Comparison of ENCODE assay signal across 8 mouse cellular contexts in the genomic region with DNA sequence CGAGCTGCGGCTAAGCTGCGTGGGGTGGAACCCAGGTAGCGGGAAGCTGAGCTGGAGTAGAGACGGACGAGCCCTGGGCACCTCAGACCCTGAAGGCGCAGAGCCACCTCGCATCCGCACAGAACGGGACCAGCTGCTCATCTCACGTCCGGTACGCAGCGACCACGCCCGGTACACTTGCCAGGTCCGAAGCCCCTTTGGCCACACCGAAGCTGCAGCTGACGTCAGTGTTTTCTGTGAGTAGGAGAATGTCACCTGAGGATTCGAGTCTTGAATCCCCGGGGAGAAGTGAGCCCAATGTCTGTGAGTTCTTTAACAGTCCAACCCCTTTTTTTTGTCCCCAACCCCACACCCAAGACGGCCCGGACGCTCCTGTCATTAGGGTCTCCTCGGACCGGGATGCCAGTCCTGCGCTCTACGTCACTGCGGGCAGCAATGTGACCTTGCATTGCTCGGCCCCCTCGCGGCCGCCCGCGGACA. TPM values are rescaled to one million over a fixed set of nuclear protein-coding genes. Genes with fewer than 3 reads are reported as not detected.
DNase-seq lines count a peak whose midpoint lies in the region; ATAC-seq lines count a peak whose summit lies in the region.

No protein-coding gene starts in this region.

- peak overlapping the region; percentile 96 for H3K4me3 ChIP-seq in megakaryocyte, embryonic 14.5 days (replicated peaks)
- H3K4me3 ChIP-seq in hindbrain, embryonic 16.5 days (ENCODE audit: low read length), result peak overlapping the region; percentile 56

- no peak; the same call in 1 of the 2 replicates for ATAC-seq in megakaryocyte, adult 5-6 weeks (ENCODE audit: poor library complexity, severe bottlenecking)
- ATAC-seq in hindbrain, embryonic 16.5 days, result peak; percentile 71

- peaks cover 19% of the 10 kb centered on the region for H3K36me3 ChIP-seq in megakaryocyte, embryonic 14.5 days (replicated peaks; ENCODE audit: low read length)
- H3K36me3 ChIP-seq in hindbrain, embryonic 16.5 days (ENCODE audit: control insufficient read depth, insufficient read depth, low read length), result no peaks in the 10 kb centered on the region

- peak overlapping the region; percentile 66 for H3K9ac ChIP-seq in hindbrain, embryonic 16.5 days (ENCODE audit: low read depth, low read length)

- peaks cover 11% of the 10 kb centered on the region for H3K27me3 ChIP-seq in megakaryocyte, embryonic 14.5 days (replicated peaks)
- H3K27me3 ChIP-seq in hindbrain, embryonic 16.5 days (replicated peaks; ENCODE audit: control insufficient read depth, insufficient read depth, low read length), result peaks cover 7% of the 10 kb centered on the region

- H3K9me3 ChIP-seq in megakaryocyte, embryonic 14.5 days, result no peaks in the 10 kb centered on the region
- H3K9me3 ChIP-seq in hindbrain, embryonic 16.5 days (ENCODE audit: control insufficient read depth, low read length), result no peaks in the 10 kb centered on the region

- intact Hi-C loops in left cerebral cortex, postnatal 25 days (cut with DNase I), result loop anchor here (5.0 kb wide), 1 partner anchor 97 kb away; the partner anchor contains the start of gene Zfp658

- H3K4me2 ChIP-seq in hindbrain, embryonic 16.5 days (ENCODE audit: low read length), result peak overlapping the region; percentile 89

- peak overlapping the region; percentile 70 for H3K27ac ChIP-seq in hindbrain, embryonic 16.5 days (ENCODE audit: low read depth, low read length)

- DNase-seq in embryo, embryonic 11 days, result peak; percentile 76
- DNase-seq in lung, postnatal 25 days (ENCODE audit: low spot score), result peak; percentile 29
- DNase-seq in layer of hippocampus, adult 11-12 months (ENCODE audit: low spot score), result no peak
- DNase-seq in layer of hippocampus, postnatal 25 days (ENCODE audit: extremely low spot score in 1 of 2, low spot score in 1 of 2), result no peak
- DNase-seq in left cerebral cortex, postnatal 25 days (ENCODE audit: low spot score in 2 of 2), result no peak

- peaks cover 42% of the 10 kb centered on the region for H3K4me1 ChIP-seq in megakaryocyte, embryonic 14.5 days
- H3K4me1 ChIP-seq in hindbrain, embryonic 16.5 days (ENCODE audit: control insufficient read depth, insufficient read depth, low read depth, low read length), result peaks cover 4% of the 10 kb centered on the region; the same call in 1 of the 2 replicates

- WGBS in hindbrain, embryonic 16.5 days, result 6% methylated on average over 35 of the region's 35 CpGs

RNA-seq across cellular contexts. Expression of gene Vsig10l, which starts 2.0 kb away (rescaled TPM):
- polyA plus RNA-seq in megakaryocyte, embryonic 14.5 days (2012; ENCODE audit: insufficient read depth, low replicate concordance), result 3.3 and 9.4 TPM in 2 replicates
- 2.9 and 3.1 TPM in 2 replicates for total RNA-seq in megakaryocyte, adult 5-6 weeks (2015)
- 2.7 and 4.5 TPM in 2 replicates for total RNA-seq in megakaryocyte, adult 5-6 weeks (2017)
- 20.4 and 26.1 TPM in 2 replicates for polyA plus RNA-seq in hindbrain, embryonic 16.5 days (2015; fragmentation: Nextera tagmentation; extraction: Ambion mirVana)
- 1 to 10 TPM; 1.8 to 1.9 TPM for total RNA-seq in layer of hippocampus, postnatal 25 days (2021)
- total RNA-seq in left cerebral cortex, postnatal 25 days (2021), result 1 to 10 TPM; 2.0 to 2.8 TPM

RNA-seq across cellular contexts. Expression of gene Gm45233, which starts 21.0 kb away (rescaled TPM):
- 0.75 TPM in 1 of 2 replicates, not detected in the other for polyA plus RNA-seq in megakaryocyte, embryonic 14.5 days (2012; ENCODE audit: insufficient read depth, low replicate concordance)
- not detected in 2 replicates for total RNA-seq in megakaryocyte, adult 5-6 weeks (2015)
- total RNA-seq in megakaryocyte, adult 5-6 weeks (2017), result 1.8 and 3.1 TPM in 2 replicates
- polyA plus RNA-seq in hindbrain, embryonic 16.5 days (2015; fragmentation: Nextera tagmentation; extraction: Ambion mirVana), result 0.49 TPM in 1 of 2 replicates, not detected in the other
- 1 to 10 TPM in 1 of 2 experiments, not detected in 1; 1.6 TPM for total RNA-seq in layer of hippocampus, postnatal 25 days (2021)
- under 1 TPM in 1 of 2 experiments, not detected in 1; 0.53 TPM for total RNA-seq in left cerebral cortex, postnatal 25 days (2021)

RNA-seq across cellular contexts. Expression of gene Etfb, which starts 21.0 kb away (rescaled TPM):
- polyA plus RNA-seq in megakaryocyte, embryonic 14.5 days (2012; ENCODE audit: insufficient read depth, low replicate concordance), result 68.1 and 368 TPM in 2 replicates
- total RNA-seq in megakaryocyte, adult 5-6 weeks (2015), result 128 and 130 TPM in 2 replicates
- 201 and 203 TPM in 2 replicates for total RNA-seq in megakaryocyte, adult 5-6 weeks (2017)
- 140 and 142 TPM in 2 replicates for polyA plus RNA-seq in hindbrain, embryonic 16.5 days (2015; fragmentation: Nextera tagmentation; extraction: Ambion mirVana)
- 10 to 100 TPM; 58.8 to 77.2 TPM for total RNA-seq in layer of hippocampus, postnatal 25 days (2021)
- 10 to 100 TPM; 52.2 to 59.1 TPM for total RNA-seq in left cerebral cortex, postnatal 25 days (2021)

RNA-seq across cellular contexts. Expression of gene Cldnd2, which starts 24.3 kb away (rescaled TPM):
- polyA plus RNA-seq in megakaryocyte, embryonic 14.5 days (2012; ENCODE audit: insufficient read depth, low replicate concordance), result not detected in 2 replicates
- not detected in 2 replicates for total RNA-seq in megakaryocyte, adult 5-6 weeks (2015)
- not detected in 2 replicates for total RNA-seq in megakaryocyte, adult 5-6 weeks (2017)
- not detected in 2 replicates for polyA plus RNA-seq in hindbrain, embryonic 16.5 days (2015; fragmentation: Nextera tagmentation; extraction: Ambion mirVana)
- not detected for total RNA-seq in layer of hippocampus, postnatal 25 days (2021)
- total RNA-seq in left cerebral cortex, postnatal 25 days (2021), result not detected

RNA-seq across cellular contexts. Expression of gene Iglon5, which starts 25.0 kb away (rescaled TPM):
- not detected in 2 replicates for polyA plus RNA-seq in megakaryocyte, embryonic 14.5 days (2012; ENCODE audit: insufficient read depth, low replicate concordance)
- total RNA-seq in megakaryocyte, adult 5-6 weeks (2015), result not detected in 2 replicates
- not detected in 2 replicates for total RNA-seq in megakaryocyte, adult 5-6 weeks (2017)
- 9.7 and 12.0 TPM in 2 replicates for polyA plus RNA-seq in hindbrain, embryonic 16.5 days (2015; fragmentation: Nextera tagmentation; extraction: Ambion mirVana)
- 10 to 100 TPM; 24.0 to 29.3 TPM for total RNA-seq in layer of hippocampus, postnatal 25 days (2021)
- total RNA-seq in left cerebral cortex, postnatal 25 days (2021), result 10 to 100 TPM; 28.4 to 28.9 TPM

Comparison
In these comparisons a context has a peak if more than half of its experiments do, and no peak if none do; other contexts are left out.
1. DNase-seq: peak in embryo, embryonic 11 days (single experiment) and lung, postnatal 25 days (single experiment); none in layer of hippocampus, adult 11-12 months (single experiment), layer of hippocampus, postnatal 25 days (0 of 2) and left cerebral cortex, postnatal 25 days (0 of 2).